Mouse (Mus musculus): ENCODE measurements at regions not wholly inside any gene's neighbourhood (a gene's known extent, or its start where the extent isn't known, plus 50 kb on each side); places are given as distances from the start of the nearest gene placed in this dataset.

- DNase-seq = no peak
Measured at GRCm38 (mm10) chrX:139392777-139393176, 59.3 kb downstream of the Trap1a start.

DNA sequence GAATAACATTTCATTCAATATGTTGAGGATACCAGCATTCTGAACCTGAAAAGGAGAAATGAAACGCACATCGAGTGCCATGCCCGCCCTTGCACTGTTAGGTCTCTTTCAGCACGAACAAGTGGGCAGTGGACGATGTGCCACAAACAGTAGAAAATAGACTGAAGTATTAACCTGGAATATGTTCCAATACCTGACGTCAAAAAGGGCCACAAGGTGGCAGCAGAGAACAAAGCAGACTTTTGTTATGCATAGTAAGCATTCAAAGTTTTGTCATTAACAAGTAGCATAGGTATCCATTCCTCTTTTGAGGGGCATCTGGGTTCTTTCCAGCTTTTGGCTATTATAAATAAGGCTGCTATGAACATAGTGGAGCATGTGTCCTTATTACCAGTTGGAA, 63.5 kb upstream of the D330045A20Rik start:
- peak; percentile 71 for DNase-seq

DNA sequence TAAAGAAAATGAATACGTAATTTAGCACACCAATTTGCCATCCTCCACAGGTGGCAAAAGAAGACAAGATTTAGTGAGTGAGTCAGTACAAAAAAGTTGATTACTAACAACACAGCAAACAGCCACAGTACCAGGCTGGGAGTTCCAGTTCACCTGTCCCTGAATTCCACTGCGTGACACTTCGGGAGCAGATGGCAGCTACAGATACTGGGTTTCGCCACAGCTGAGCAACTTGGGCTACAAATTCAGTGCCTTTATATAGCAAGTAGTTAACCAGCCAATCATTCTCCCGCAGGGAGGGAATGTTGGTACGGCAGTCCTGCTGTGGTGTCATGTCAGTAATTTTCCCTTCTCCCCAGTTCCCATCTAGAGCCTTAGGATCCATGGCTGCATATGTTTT, 60.3 kb upstream of the D330045A20Rik start:
- no peak for DNase-seq

GRCm38 (mm10) chrX:139424307-139424706, 55.9 kb upstream of the D330045A20Rik start:
- peak; percentile 12 for DNase-seq
